Mouse (Mus musculus) right cerebral cortex, postnatal 36 days (tissue): ENCODE measurements around the gene Mxd3.
A peak's percentile ranks its signal among the peaks of the same experiment; 100 is the strongest.

Experiments
- DNase-seq, 2 experiments: peaks; one replicate each; pipeline ENCODE4 v3.0.0; 2022; ENCODE audit warnings: low spot score in 2 of 2, mixed read lengths in 1 of 2

Gene Mxd3

GRCm38 (mm10) chr13:55332331-55332730, 2.7 kb upstream of the Mxd3 start:
- DNase-seq: no peak

GRCm38 (mm10) chr13:55330567-55331400, 1.2 kb upstream of the Mxd3 start:
- no peak for DNase-seq

- DNase-seq: no peak
Observed at GRCm38 (mm10) chr13:55329109-55329682, 427 bp downstream of the Mxd3 start.

- no peak for DNase-seq
Observed at GRCm38 (mm10) chr13:55328641-55329040, 982 bp downstream of the Mxd3 start.

- DNase-seq: no peak
Observed at GRCm38 (mm10) chr13:55328171-55328570, 1.5 kb downstream of the Mxd3 start.

GRCm38 (mm10) chr13:55327633-55328032, 2.0 kb downstream of the Mxd3 start:
- peak; percentile 92 to 93 for DNase-seq

GRCm38 (mm10) chr13:55327169-55327568, 2.5 kb downstream of the Mxd3 start:
- DNase-seq: no peak

- peak in 1 of 2 experiments; percentile 48 for DNase-seq
Observed at GRCm38 (mm10) chr13:55325596-55325995, 4.0 kb downstream of the Mxd3 start.

- no peak for DNase-seq
Observed at GRCm38 (mm10) chr13:55322130-55322825, 7.3 kb downstream of the Mxd3 start.

GRCm38 (mm10) chr13:55321434-55322129, 8.0 kb downstream of the Mxd3 start, which contains the start of gene Rab24:
Rab24 (minus strand) TSS chr13:55321946.
- peak; percentile 86 to 89 for DNase-seq

- DNase-seq: no peak
Observed at GRCm38 (mm10) chr13:55319931-55320533, 9.6 kb downstream of the Mxd3 start, which contains the start of gene Prelid1. Prelid1 (plus strand) TSS chr13:55320500.

GRCm38 (mm10) chr13:55318351-55318750, 11.3 kb downstream of the Mxd3 start:
- no peak for DNase-seq

GRCm38 (mm10) chr13:55314891-55315412, 14.7 kb downstream of the Mxd3 start:
- no peak for DNase-seq

GRCm38 (mm10) chr13:55313051-55313450, 16.6 kb downstream of the Mxd3 start:
- no peak for DNase-seq

- DNase-seq: peak; percentile 54 to 70
Observed at GRCm38 (mm10) chr13:55312028-55312630, 17.5 kb downstream of the Mxd3 start.

- no peak for DNase-seq
Observed at GRCm38 (mm10) chr13:55300913-55301312, 28.7 kb downstream of the Mxd3 start.

- DNase-seq: no peak
Observed at GRCm38 (mm10) chr13:55296760-55297159, 32.9 kb downstream of the Mxd3 start.

- no peak for DNase-seq
Observed at GRCm38 (mm10) chr13:55288854-55289253, 40.8 kb downstream of the Mxd3 start.

- DNase-seq: no peak
Observed at GRCm38 (mm10) chr13:55277646-55278045, 52.0 kb downstream of the Mxd3 start.

GRCm38 (mm10) chr13:55277203-55277602, 52.4 kb downstream of the Mxd3 start:
- DNase-seq: no peak
